Mouse (Mus musculus): Measurements from ENCODE around the gene Reps1. TPM values are rescaled to one million over a fixed set of nuclear protein-coding genes. Genes with fewer than 3 reads are reported as not detected.

Gene Reps1
- polyA plus RNA-seq, 1 experiment: 33.7 TPM

DNA sequence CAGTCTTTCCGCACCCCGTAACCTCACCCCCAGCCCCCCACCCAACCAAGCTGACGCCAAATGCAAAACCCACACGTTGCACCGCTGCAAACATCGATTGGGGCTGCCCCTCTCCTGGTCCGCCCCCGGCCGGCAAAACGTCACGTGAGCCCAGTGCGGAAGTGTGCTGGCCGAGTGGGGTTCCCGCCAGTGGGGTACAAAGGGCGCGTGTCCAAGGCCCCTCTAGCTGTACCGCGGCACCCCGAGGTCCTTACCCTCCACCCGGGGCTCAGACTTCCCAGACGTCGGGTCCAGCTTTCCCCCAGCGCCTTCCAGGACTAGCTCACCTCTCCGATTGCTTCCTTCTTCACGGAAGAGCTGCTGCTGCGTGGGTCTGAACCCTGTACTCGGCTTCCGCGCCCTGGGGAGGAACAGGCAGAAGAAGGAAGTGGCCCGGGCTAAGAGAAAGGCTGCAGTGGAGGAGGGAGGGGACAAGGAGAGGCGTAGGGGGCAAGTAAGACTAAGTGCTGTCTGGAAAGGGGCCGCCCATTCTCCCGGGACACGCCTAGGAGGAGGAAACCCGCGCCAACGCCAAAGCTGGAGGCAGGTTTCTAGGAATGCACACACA lies 32.8 kb upstream of the Reps1 start, which contains the start of gene Abracl:
Gene Abracl (minus strand): TSS at position 548 of the 607 bp plus-strand sequence.
- Histone ChIP-seq H3ac (ENCODE audit: control insufficient read depth, insufficient read length) (peak within 1 kb of the TSS; percentile 50), H3K4me2 (ENCODE audit: low read depth) (peak within 1 kb of the TSS; percentile 94), H3K4me3 (peak within 1 kb of the TSS; percentile 97), H3K79me2 (ENCODE audit: control insufficient read depth, insufficient read depth) (peaks cover 41% of the 10 kb centered on the region), H3K27me3 (ENCODE audit: control insufficient read depth, insufficient read depth, insufficient read length) (no peaks in the 10 kb centered on the region), H3K36me3 (ENCODE audit: control insufficient read depth, insufficient read depth) (peaks cover 1% of the 10 kb centered on the region)
- TF ChIP-seq REST (IDR thresholded peaks at IDR 0.05; ENCODE audit: insufficient read depth, insufficient read length): no peak
- no peak for TF ChIP-seq SRF (IDR thresholded peaks at IDR 0.05; ENCODE audit: control insufficient read depth, insufficient read length, low read depth)
- no peak for TF ChIP-seq MAX (IDR thresholded peaks at IDR 0.05; ENCODE audit: low read depth)
- no peak for TF ChIP-seq TCF12 (IDR thresholded peaks at IDR 0.05; ENCODE audit: insufficient read depth, poor library complexity, severe bottlenecking)
- no peak for TF ChIP-seq MYOD1 (IDR thresholded peaks at IDR 0.05; ENCODE audit: control insufficient read depth in 1 of 3, insufficient read length in 2 of 3, low read depth in 2 of 3)
- TF ChIP-seq POLR2AphosphoS2 (IDR thresholded peaks at IDR 0.05; ENCODE audit: insufficient read length, low read depth): peak; percentile 44
- TF ChIP-seq USF1 (IDR thresholded peaks at IDR 0.05; ENCODE audit: low read depth): peak; percentile 86
- TF ChIP-seq POLR2A (IDR thresholded peaks at IDR 0.05; ENCODE audit: insufficient read length, low read depth): peak; percentile 59
- TF ChIP-seq E2F4 (IDR thresholded peaks at IDR 0.05; ENCODE audit: insufficient read depth): no peak

DNA sequence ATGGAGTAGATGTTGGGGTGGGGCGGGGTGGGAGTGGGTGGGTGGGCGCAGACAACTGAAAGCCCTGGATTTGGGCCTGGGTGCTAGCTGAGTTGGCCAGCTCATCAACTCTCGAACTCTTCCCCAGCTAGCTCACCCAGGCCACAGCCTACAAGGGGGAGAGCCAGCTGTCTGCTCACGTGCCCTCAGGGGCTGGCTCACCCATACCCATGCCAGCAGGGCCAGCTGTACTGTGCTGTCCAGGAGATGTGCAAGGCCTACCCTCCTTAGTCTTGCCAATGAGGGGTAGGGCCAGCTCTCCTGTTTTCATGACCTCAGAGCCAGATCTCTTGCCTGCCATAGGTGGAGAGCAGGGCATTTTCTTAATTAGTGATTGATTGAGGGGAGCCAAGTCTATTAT lies 21.3 kb upstream of the Reps1 start:
- TF ChIP-seq TCF12 (IDR thresholded peaks at IDR 0.05; ENCODE audit: insufficient read depth, poor library complexity, severe bottlenecking): peak; percentile 24
- no peak for TF ChIP-seq REST (IDR thresholded peaks at IDR 0.05; ENCODE audit: insufficient read depth, insufficient read length)
- no peak for TF ChIP-seq USF1 (IDR thresholded peaks at IDR 0.05; ENCODE audit: low read depth)
- TF ChIP-seq TCF3 (IDR thresholded peaks at IDR 0.05; ENCODE audit: insufficient read length, low read depth): peak; percentile 35
- no peak for TF ChIP-seq POLR2AphosphoS2 (IDR thresholded peaks at IDR 0.05; ENCODE audit: insufficient read length, low read depth)
- peak in 2 of 3 experiments; percentile 69 to 82 for TF ChIP-seq MYOD1 (IDR thresholded peaks at IDR 0.05; ENCODE audit: control insufficient read depth in 1 of 3, insufficient read length in 2 of 3, low read depth in 2 of 3)
- TF ChIP-seq MYOG (IDR thresholded peaks at IDR 0.05; ENCODE audit: control insufficient read depth in 1 of 3, insufficient read depth in 1 of 3, insufficient read length in 2 of 3, low read depth in 2 of 3): peak in 2 of 3 experiments; percentile 78 to 94
- H3K79me2 ChIP-seq (ENCODE audit: control insufficient read depth, insufficient read depth): no peaks in the 10 kb centered on the region
- H3K36me3 ChIP-seq (ENCODE audit: control insufficient read depth, insufficient read depth): no peaks in the 10 kb centered on the region
- H3ac ChIP-seq (ENCODE audit: control insufficient read depth, insufficient read length): no peak overlapping the region
- H3K4me3 ChIP-seq: no peak overlapping the region
- no peak overlapping the region for H3K4me2 ChIP-seq (ENCODE audit: low read depth)
- no peaks in the 10 kb centered on the region for H3K27me3 ChIP-seq (ENCODE audit: control insufficient read depth, insufficient read depth, insufficient read length)

DNA sequence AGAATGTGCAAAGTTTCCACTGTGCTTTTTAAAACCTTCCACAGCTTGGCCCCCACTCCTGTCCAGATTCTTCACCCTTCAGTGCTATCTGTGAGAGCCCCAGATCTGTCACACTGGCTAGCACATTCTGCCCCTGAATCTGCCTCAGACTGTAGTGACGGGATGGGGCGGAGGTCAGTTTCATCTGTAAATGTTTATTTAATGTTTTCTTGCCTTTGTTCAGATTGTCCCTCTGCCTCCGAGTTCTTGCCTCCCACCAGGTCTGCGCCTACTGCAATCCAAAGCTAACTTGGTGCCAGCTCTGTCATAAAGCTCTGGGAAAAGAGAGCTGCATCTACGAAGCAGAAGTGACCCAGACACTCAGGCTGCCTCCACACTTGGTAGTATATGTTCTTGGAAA lies 18.8 kb upstream of the Reps1 start:
- Histone ChIP-seq H3K36me3 (ENCODE audit: control insufficient read depth, insufficient read depth) (no peaks in the 10 kb centered on the region), H3K4me3 (no peak overlapping the region), H3K27me3 (ENCODE audit: control insufficient read depth, insufficient read depth, insufficient read length) (no peaks in the 10 kb centered on the region), H3K4me2 (ENCODE audit: low read depth) (no peak overlapping the region), H3ac (ENCODE audit: control insufficient read depth, insufficient read length) (no peak overlapping the region), H3K79me2 (ENCODE audit: control insufficient read depth, insufficient read depth) (no peaks in the 10 kb centered on the region)
- no peak for TF ChIP-seq E2F4 (IDR thresholded peaks at IDR 0.05; ENCODE audit: insufficient read depth)
- TF ChIP-seq TCF12 (IDR thresholded peaks at IDR 0.05; ENCODE audit: insufficient read depth, poor library complexity, severe bottlenecking): no peak
- no peak for TF ChIP-seq POLR2A (IDR thresholded peaks at IDR 0.05; ENCODE audit: insufficient read length, low read depth)
- no peak for TF ChIP-seq MAX (IDR thresholded peaks at IDR 0.05; ENCODE audit: low read depth)
- TF ChIP-seq POLR2AphosphoS2 (IDR thresholded peaks at IDR 0.05; ENCODE audit: insufficient read length, low read depth): no peak
- no peak for TF ChIP-seq CEBPB (IDR thresholded peaks at IDR 0.05; ENCODE audit: insufficient read depth, poor library complexity, severe bottlenecking)
- TF ChIP-seq REST (IDR thresholded peaks at IDR 0.05; ENCODE audit: insufficient read depth, insufficient read length): no peak
- no peak for TF ChIP-seq USF1 (IDR thresholded peaks at IDR 0.05; ENCODE audit: low read depth)
- TF ChIP-seq MYOG (IDR thresholded peaks at IDR 0.05; ENCODE audit: control insufficient read depth in 1 of 3, insufficient read depth in 1 of 3, insufficient read length in 2 of 3, low read depth in 2 of 3): no peak
- no peak for TF ChIP-seq TCF3 (IDR thresholded peaks at IDR 0.05; ENCODE audit: insufficient read length, low read depth)
- TF ChIP-seq MYOD1 (IDR thresholded peaks at IDR 0.05; ENCODE audit: control insufficient read depth in 1 of 3, insufficient read length in 2 of 3, low read depth in 2 of 3): no peak
- TF ChIP-seq SRF (IDR thresholded peaks at IDR 0.05; ENCODE audit: control insufficient read depth, insufficient read length, low read depth): no peak

GRCm38 (mm10) chr10:18046380-18046779 lies 9.3 kb upstream of the Reps1 start:
- H3K36me3 ChIP-seq (ENCODE audit: control insufficient read depth, insufficient read depth): no peaks in the 10 kb centered on the region
- no peak overlapping the region for H3K4me2 ChIP-seq (ENCODE audit: low read depth)
- no peak overlapping the region for H3ac ChIP-seq (ENCODE audit: control insufficient read depth, insufficient read length)
- H3K4me3 ChIP-seq: no peak overlapping the region
- H3K79me2 ChIP-seq (ENCODE audit: control insufficient read depth, insufficient read depth): no peaks in the 10 kb centered on the region
- H3K27me3 ChIP-seq (ENCODE audit: control insufficient read depth, insufficient read depth, insufficient read length): no peaks in the 10 kb centered on the region
- TF ChIP-seq TCF12 (IDR thresholded peaks at IDR 0.05; ENCODE audit: insufficient read depth, poor library complexity, severe bottlenecking): no peak
- TF ChIP-seq E2F4 (IDR thresholded peaks at IDR 0.05; ENCODE audit: insufficient read depth): no peak
- TF ChIP-seq TCF3 (IDR thresholded peaks at IDR 0.05; ENCODE audit: insufficient read length, low read depth): no peak
- TF ChIP-seq USF1 (IDR thresholded peaks at IDR 0.05; ENCODE audit: low read depth): no peak
- no peak for TF ChIP-seq MAX (IDR thresholded peaks at IDR 0.05; ENCODE audit: low read depth)
- TF ChIP-seq SRF (IDR thresholded peaks at IDR 0.05; ENCODE audit: control insufficient read depth, insufficient read length, low read depth): no peak
- no peak for TF ChIP-seq POLR2AphosphoS2 (IDR thresholded peaks at IDR 0.05; ENCODE audit: insufficient read length, low read depth)
- TF ChIP-seq REST (IDR thresholded peaks at IDR 0.05; ENCODE audit: insufficient read depth, insufficient read length): no peak
- no peak for TF ChIP-seq CEBPB (IDR thresholded peaks at IDR 0.05; ENCODE audit: insufficient read depth, poor library complexity, severe bottlenecking)
- TF ChIP-seq POLR2A (IDR thresholded peaks at IDR 0.05; ENCODE audit: insufficient read length, low read depth): no peak
- TF ChIP-seq MYOG (IDR thresholded peaks at IDR 0.05; ENCODE audit: control insufficient read depth in 1 of 3, insufficient read depth in 1 of 3, insufficient read length in 2 of 3, low read depth in 2 of 3): no peak
